Mouse (Mus musculus): ENCODE data around the gene Crip1. TPM values are rescaled to one million over a fixed set of nuclear protein-coding genes. Genes with fewer than 3 reads are reported as not detected.
A peak's percentile ranks its signal among the peaks of the same experiment; 100 is the strongest.

Crip1 gene
- 100 to 1,000 TPM in 1 of 2 experiments, 10 to 100 TPM in 1; 52.9 to 106 TPM for total RNA-seq (2021)
- long read RNA-seq, experiment 1, transcript Crip1-201 (5 exons, 445 nt), result major isoform, 20 of 22 reads
- long read RNA-seq, experiment 1, partial matches to known transcripts, result 0 of 22 reads
- long read RNA-seq, experiment 1, other reads (novel, unspliced or antisense), result 0 of 22 reads
- long read RNA-seq, experiment 2, transcript Crip1-201 (5 exons, 445 nt), result major isoform, 42 of 47 reads
- long read RNA-seq, experiment 2, partial matches to known transcripts, result 0 of 47 reads
- long read RNA-seq, experiment 2, other reads (novel, unspliced or antisense), result 2 of 47 reads

DNA sequence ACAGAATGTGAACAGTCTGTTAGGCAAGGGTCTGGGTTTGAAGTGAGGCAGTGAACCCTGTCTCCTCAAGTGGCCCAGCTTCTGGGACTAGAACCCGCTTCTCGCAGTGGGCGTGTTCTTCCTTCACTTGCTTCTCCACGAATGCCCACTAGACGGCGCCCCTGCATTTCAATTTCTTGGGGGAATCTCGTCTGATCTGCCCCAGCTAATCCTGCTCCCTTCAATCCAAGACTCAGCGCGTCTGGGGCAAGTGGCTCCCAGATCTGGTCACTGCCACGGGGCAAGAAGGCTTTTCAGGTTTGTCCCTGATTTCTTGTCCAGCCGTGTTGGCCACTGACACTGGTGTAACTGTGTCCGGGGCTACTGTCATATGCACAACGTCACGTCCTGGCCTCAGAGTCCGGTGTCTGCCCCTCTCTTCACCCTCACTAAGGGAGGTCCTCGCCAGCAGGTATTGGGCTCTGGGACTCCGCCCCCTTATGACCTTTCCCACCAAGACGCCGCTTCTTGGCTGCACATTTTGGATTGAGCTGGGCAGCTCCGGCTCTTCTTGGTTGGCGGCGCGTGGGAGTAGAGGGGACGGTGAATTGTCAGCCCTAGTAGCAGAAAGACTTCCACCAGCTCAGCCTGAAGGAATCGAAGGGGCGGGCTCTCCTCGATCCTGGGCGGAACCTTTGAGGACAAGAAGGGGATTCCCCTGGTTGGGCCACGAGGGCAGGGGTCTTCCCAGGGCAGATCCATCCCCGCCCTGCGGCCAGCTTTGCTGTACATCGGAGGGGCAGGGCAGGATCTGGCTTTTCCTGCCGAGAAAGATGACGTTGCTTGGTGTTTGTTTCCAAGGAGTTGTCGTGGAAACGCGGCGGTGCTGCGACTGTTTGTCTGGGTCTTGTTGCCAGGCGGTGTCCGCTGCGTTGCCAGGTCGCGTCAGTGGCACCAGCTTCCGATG, at the start of gene Crip1:
Crip1 (plus strand) TSS at position 205 of the 946 bp plus-strand sequence.
- peak; percentile 93 for DNase-seq (ENCODE audit: low spot score in 2 of 2)

DNA sequence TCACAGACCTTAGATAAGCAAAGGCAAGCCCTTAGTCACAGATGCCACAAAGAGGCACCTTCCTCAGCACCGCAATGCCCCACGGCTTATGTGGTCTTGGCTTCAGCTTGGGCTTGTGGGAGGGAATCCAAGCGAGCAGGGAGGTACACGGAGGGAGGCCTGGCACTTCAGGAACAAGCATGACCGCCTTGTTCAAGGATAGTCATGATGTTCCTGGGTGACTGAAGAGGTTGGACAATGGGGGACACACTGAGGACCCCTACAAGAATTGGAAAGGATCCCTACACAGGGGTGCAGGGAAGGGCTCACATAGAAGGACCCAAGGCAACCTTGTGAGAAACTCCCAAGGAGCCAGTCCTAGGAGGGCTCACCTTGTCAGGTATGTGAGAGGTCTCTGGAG, 49.1 kb upstream of the Crip1 start:
- no peak for DNase-seq (ENCODE audit: low spot score in 2 of 2)

- DNase-seq (ENCODE audit: low spot score in 2 of 2), result peak; percentile 60 to 67
Observed at GRCm38 (mm10) chr12:113097749-113098281, 48.3 kb upstream of the Crip1 start, which contains the start of gene Mta1. Gene Mta1 (plus strand): TSS chr12:113098278.

- peak in 1 of 2 experiments; percentile 53 for DNase-seq (ENCODE audit: low spot score in 2 of 2)
Observed at GRCm38 (mm10) chr12:113098530-113099151, 47.5 kb upstream of the Crip1 start.

- no peak for DNase-seq (ENCODE audit: low spot score in 2 of 2)
Observed at GRCm38 (mm10) chr12:113099470-113100237, 46.5 kb upstream of the Crip1 start.

DNA sequence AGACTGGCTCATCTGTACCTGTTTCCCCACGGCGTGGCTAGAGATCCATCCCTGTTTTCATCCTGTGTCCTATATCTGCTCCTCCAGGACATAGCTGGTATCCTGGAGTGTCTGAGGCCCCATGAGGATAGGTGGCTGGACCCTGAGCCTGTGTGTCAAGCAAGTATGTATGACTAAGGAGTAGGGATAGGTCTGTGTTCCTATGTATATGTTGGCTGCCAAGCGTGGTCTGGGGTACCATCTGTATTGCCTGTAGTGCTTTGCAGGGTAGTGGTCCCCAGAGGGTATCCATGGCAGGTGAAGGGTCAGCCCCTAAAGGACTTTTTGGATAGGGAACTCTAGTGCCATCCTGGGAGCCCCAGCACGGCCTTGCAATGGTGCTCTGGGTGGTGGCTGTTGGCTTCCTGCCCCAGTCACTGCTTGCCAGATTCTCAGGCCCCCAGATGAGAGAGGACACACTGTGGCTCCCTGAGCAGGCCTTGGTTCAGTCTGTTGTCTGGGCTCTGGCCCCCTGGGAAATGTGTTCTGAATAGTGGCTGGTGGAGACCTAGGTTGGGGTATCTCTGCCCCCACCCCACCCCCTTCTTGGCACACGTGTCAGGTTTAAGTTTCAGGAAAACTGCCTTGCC, 45.6 kb upstream of the Crip1 start:
- DNase-seq (ENCODE audit: low spot score in 2 of 2), result no peak

- no peak for DNase-seq (ENCODE audit: low spot score in 2 of 2)
Observed at GRCm38 (mm10) chr12:113101251-113101960, 44.7 kb upstream of the Crip1 start.

GRCm38 (mm10) chr12:113102461-113102860, 43.7 kb upstream of the Crip1 start:
- DNase-seq (ENCODE audit: low spot score in 2 of 2), result peak in 1 of 2 experiments; percentile 60

DNA sequence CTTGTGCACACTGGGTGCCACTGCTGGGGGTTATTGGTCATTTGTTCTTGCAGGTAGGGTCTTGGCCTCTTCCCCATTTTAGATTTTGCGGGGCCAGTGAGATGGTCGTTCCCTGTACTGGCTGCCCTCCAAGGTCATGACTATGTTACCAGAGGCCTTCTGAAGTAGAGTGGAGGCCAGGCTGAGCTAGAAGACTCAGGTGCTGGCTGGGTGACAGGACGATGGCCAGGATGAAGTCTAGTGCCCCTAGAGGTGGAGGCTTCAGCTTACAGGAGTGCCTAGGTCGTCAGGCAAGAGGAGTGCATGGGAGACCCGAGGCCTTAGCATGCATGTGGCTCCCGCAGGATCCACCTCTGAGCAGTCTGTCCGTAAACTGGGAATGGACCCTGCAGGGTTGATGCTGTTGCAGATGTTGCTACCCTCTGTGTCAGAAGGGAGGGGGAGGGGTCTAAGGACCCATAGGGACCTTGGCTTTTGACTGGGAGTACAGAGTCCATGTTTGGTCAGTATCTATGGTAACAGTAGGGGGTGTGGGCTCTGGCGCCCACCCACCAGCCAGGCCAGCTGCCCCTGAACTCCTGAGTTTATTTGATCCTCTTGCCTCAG, 42.2 kb upstream of the Crip1 start:
- no peak for DNase-seq (ENCODE audit: low spot score in 2 of 2)

- no peak for DNase-seq (ENCODE audit: low spot score in 2 of 2)
Observed at GRCm38 (mm10) chr12:113106386-113106785, 39.7 kb upstream of the Crip1 start.

GRCm38 (mm10) chr12:113107431-113108124, 38.5 kb upstream of the Crip1 start:
- no peak for DNase-seq (ENCODE audit: low spot score in 2 of 2)

DNA sequence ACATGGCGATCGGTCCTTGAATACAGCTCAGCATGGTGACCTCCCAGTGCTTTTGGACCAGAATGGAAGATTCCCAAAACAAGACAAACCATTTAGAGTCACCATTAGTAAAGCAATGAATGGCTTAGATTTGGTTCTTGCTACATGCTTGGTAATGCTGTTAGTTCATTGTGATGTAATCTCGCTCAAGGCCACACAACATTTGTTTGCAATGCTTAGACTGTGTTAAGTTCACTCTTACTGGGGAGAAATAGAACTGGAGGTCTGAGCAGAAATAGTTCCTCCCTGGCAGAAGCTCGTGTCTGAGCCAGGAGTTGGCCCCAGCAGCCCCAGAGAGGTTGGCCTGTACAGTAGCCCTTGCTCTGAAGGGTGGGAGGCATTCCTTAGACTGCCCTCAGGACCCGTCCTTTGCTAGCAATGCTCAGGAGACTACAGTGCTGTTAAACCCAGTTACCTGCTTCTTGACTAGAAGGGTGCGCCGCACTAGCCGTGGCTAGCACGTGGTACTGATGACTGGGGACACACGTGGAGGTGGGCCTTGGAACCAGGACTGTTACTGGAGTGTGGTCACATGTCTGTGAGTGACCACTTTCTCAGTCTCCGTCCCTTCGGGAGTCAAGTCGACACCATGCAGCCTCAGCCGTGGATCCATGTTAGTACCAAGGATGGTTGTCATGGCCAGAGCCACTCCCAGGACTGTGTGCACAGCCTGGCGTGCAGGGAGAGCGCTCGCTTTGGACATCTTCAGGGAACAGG, 37.4 kb upstream of the Crip1 start:
- DNase-seq (ENCODE audit: low spot score in 2 of 2), result no peak

GRCm38 (mm10) chr12:113109801-113110200, 36.3 kb upstream of the Crip1 start:
- DNase-seq (ENCODE audit: low spot score in 2 of 2), result no peak

GRCm38 (mm10) chr12:113114141-113114540, 32.0 kb upstream of the Crip1 start:
- DNase-seq (ENCODE audit: low spot score in 2 of 2), result no peak

GRCm38 (mm10) chr12:113114856-113115538, 31.1 kb upstream of the Crip1 start:
- no peak for DNase-seq (ENCODE audit: low spot score in 2 of 2)

DNA sequence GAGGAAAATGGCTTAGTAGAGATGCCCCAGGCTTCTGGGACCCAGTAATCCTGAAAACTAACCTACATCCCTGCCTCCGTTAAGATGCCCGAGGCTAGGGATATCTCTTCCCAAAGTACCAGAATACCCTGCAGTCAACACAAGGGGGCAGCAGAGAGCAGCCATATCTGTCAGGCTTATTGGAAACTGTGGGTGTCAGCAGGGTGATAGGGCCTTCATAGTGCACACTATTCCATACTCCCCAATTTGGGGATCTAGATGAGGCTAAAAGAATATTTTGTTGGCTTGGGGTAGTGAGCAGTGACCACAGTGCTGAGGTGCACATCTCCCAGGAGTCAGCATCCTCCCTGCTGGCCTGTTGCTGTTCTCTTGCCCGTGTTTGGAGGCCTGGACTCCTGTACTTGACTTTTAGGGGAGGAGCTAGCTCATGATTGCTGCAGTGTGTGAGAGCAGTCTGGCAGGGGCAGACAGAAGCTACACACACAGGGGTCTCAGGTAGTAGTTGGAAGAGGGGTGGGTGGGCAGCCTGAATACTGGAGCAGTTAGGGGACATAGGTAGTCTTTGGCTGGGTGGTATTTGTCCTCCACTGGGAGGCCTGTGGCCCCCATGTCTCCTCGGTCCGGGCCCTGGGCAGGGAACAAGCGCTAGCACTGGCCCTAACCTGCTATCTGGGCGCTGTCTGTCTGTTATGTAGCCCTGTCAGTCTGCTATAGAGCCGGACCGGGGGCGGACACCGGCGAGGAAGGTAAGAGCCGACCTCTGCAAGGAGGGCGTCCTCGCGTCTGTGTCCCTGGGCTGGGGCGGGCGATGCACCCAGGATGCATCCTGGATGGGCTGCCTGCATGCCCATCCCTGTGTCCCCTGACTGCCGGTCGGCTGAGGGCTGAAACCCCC, 26.4 kb upstream of the Crip1 start:
- DNase-seq (ENCODE audit: low spot score in 2 of 2), result peak; percentile 80 to 87

Measured in adrenal gland, adult 18-20 months (tissue).